Mouse (Mus musculus): ENCODE results near the gene Hddc3.
"Not testable (repeated sequence)": the region's sequence is repeated elsewhere in the genome, so short reads cannot be mapped to it uniquely, and the experiment has no call there.

- peak; percentile 45; the same call in 1 of the 2 replicates for TF ChIP-seq CTCF (IDR thresholded peaks at IDR 0.05; ENCODE audit: low read depth)
- TF ChIP-seq EP300 (IDR thresholded peaks at IDR 0.05; ENCODE audit: low read depth) = not testable (repeated sequence)
These were observed 53.5 kb downstream of the Hddc3 start for GRCm38 (mm10) chr7:80396427-80396826.

Data from liver, embryonic 14.5 days (tissue).